Mouse (Mus musculus) heart, adult 2 months (tissue): ENCODE measurements at regions not wholly inside any gene's neighbourhood (a gene's known extent, or its start where the extent isn't known, plus 50 kb on each side); places are given as distances from the start of the nearest gene placed in this dataset.

Experiments
- CTCF ChIP-seq: fragments of 200-600 bp; IDR thresholded peaks from 2 replicates; pipeline ENCODE4 v1.8.1; 2022; ENCODE audit warnings: antibody characterized with exemption, mild to moderate bottlenecking, moderate library complexity
- EP300 ChIP-seq: fragments of 200-500 bp; IDR thresholded peaks from 2 replicates; pipeline ENCODE4 v1.6.1; 2011; ENCODE audit warnings: low read depth, low read length, control low read depth; ENCODE audit not compliant: insufficient read depth

DNA sequence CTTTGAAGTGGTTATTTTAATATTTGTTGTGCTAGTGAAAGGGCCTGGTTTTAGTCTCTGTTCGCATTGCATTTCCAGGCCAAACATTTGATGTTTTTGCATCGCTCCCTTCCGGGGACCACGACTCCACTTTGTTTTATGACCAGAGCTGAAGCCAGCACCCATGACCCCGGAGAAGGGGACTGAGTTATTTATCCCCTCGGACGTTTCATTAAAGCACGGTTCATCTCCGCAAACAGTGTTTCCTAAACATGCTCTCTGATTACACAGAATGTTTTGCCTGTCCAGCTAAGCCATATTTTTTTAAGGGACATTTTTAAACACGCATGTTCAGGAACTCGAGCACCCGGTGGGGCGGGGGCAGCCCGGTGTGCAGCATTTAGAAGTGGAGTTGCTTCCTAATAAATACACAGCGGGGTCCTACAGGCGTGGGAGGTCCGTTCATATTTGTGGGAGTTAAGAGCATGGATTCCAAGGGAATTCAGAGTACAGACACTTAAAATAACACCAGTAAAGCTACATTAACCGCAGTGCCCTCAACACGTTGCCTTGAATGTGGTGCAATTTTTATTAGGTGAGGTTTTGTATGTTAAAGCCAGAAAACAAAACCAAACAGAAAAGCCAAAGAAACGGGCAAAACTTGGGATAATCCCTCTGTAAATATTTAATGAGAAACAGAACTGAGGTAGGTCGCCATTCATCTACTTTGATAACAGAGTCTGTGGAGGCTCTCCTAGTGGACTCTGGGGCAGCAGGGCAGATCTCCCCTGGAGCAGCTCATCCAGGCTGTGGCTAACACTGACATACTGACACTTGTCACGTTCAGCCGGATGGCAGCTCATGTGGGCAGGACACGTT is 154.8 kb upstream of the Npvf start:
- TF ChIP-seq CTCF = no peak
- TF ChIP-seq EP300 = no peak
